Mouse (Mus musculus) stomach, embryonic 16.5 days (tissue): ENCODE results near the gene Lmnb2. TPM values are rescaled to one million over a fixed set of nuclear protein-coding genes. Genes with fewer than 3 reads are reported as not detected.
A peak's percentile ranks its signal among the peaks of the same experiment; 100 is the strongest.

Source experiments
- ATAC-seq: fragments of 200-750 bp; cut with Nextera tagmentation; 2 replicates; pipeline ENCODE4 v1.8.0; 2017; ENCODE audit warnings: moderate number of reproducible peaks, moderate TSS enrichment; ENCODE audit not compliant: insufficient read depth, low FRiP score
- H3K27ac ChIP-seq: fragments of 300-500 bp; sonication (generic); 2 replicates; pipeline ENCODE4 v1.5.1; 2014; ENCODE audit warnings: low read length
- H3K27me3 ChIP-seq: fragments of 300-500 bp; sonication (generic); 2 replicates; pipeline ENCODE4 v1.6.1; 2014; ENCODE audit warnings: low read length, control low read depth, mixed read lengths; ENCODE audit not compliant: control insufficient read depth, insufficient read depth
- H3K36me3 ChIP-seq: fragments of 300-500 bp; sonication (generic); 2 replicates; pipeline ENCODE4 v1.6.1; 2014; ENCODE audit warnings: low read length; ENCODE audit not compliant: control insufficient read depth, insufficient read depth
- H3K4me1 ChIP-seq: fragments of 300-500 bp; sonication (generic); 2 replicates; pipeline ENCODE4 v1.6.1; 2014; ENCODE audit warnings: low read length, control low read depth, mixed read lengths; ENCODE audit not compliant: control insufficient read depth, insufficient read depth
- H3K4me2 ChIP-seq: fragments of 300-500 bp; sonication (generic); 2 replicates; pipeline ENCODE4 v1.6.1; 2014; ENCODE audit warnings: low read depth, low read length, mixed read lengths
- H3K4me3 ChIP-seq: fragments of 300-500 bp; sonication (generic); replicated peaks from 2 replicates; pipeline ENCODE4 v1.5.1; 2014; ENCODE audit warnings: mild to moderate bottlenecking, low read length
- H3K9ac ChIP-seq: fragments of 300-500 bp; sonication (generic); 2 replicates; pipeline ENCODE4 v1.6.1; 2014; ENCODE audit warnings: low read length
- H3K9me3 ChIP-seq: fragments of 300-500 bp; sonication (generic); replicated peaks from 2 replicates; pipeline ENCODE4 v1.6.1; 2016; ENCODE audit warnings: low read length, control low read depth; ENCODE audit not compliant: control insufficient read depth
- WGBS: fragments of 180-500 bp; shearing (Covaris S2); extraction: QIAGEN DNeasy Blood & Tissue Kit; methylation state at CpG from one replicate; pipeline ENCODE4 v1.1.7; 2014; 5-methylcytosine and 5-hydroxymethylcytosine counted together
- polyA plus RNA-seq: library from polyadenylated mRNA; unstranded; fragments of >200 nt; fragmentation: Nextera tagmentation; extraction: Ambion mirVana; gene quantifications from 2 replicates; pipeline ENCODE4 v1.2.1, GENCODE M21; 2015

Lmnb2 gene
- polyA plus RNA-seq, 1 experiment from 2014 or later = 43.9 TPM

DNA sequence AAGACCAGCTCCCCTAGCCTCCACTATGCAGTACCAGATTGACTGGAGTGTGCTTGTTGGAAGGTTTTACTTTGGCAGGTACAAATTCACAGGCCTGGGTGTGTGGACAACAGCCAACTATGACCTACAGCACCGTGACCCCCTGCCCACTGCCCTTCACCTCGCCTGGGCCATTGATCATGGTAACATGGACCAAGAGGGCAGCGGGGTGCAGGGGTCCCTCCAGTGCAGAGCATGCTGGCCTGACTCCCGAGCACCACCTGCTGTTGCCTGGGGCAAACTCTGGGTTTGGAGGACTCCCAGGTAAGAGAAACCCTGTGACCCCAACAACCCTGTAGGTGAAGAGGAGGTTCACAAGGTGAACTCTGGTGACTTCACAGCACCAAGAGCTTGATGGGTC is 39.7 kb upstream of the Lmnb2 start:
- Histone ChIP-seq H3K9me3 (no peaks in the 10 kb centered on the region), H3K27me3 (no peaks in the 10 kb centered on the region), H3K4me3 (no peak overlapping the region), H3K27ac (no peak overlapping the region), H3K9ac (no peak overlapping the region), H3K4me1 (peaks cover 35% of the 10 kb centered on the region), H3K36me3 (no peaks in the 10 kb centered on the region), H3K4me2 (no peak overlapping the region)
- ATAC-seq = no peak
- 69% methylated on average over 4 of the region's 4 CpGs for WGBS

DNA sequence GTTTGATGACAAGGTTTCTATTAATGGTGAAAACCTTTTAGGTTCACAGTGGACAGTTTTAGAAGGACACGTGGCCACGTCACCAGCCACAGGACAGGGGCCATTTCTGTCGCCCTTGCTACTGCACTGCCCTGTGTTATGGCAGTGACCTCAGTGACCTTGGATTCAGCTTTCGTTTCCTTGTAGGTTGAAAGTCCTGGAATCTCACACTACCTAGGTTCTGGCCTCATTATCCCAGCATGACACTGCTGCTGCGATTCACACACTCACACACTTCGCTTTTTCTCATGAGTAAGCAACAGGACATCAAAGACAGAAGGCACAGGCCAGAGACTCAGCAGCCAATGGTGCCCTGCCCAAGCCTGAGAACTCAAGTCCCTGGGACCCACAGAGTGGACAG is 38.9 kb upstream of the Lmnb2 start:
- Histone ChIP-seq H3K36me3 (no peaks in the 10 kb centered on the region), H3K4me1 (peaks cover 26% of the 10 kb centered on the region), H3K27me3 (no peaks in the 10 kb centered on the region), H3K27ac (no peak overlapping the region), H3K4me2 (no peak overlapping the region), H3K4me3 (no peak overlapping the region), H3K9me3 (no peaks in the 10 kb centered on the region), H3K9ac (no peak overlapping the region)
- 86% methylated on average over 6 of the region's 6 CpGs for WGBS
- ATAC-seq = no peak

DNA sequence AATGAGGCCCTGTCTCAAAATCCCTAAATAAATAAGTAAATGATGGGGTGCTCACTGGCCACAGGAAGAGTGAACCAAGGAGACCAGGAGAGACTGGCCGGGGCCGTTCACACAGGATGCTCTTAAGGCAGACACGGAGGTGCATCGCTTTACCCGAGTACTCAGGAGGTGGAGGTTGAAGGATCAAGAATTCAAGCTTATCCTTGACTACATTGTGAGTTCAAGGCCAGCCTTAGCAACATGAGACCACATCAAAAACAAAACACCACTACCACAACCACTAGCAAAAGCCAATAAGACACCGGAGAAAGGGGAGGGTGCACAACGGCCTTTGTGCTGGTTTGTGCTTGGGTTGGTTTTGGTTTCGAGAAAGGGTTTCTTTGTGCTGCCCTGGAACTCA is 38.3 kb upstream of the Lmnb2 start:
- peaks cover 21% of the 10 kb centered on the region for H3K4me1 ChIP-seq
- H3K9me3 ChIP-seq = no peaks in the 10 kb centered on the region
- no peak overlapping the region for H3K4me2 ChIP-seq
- WGBS = 92% methylated on average over 8 of the region's 8 CpGs
- no peak overlapping the region for H3K4me3 ChIP-seq
- H3K27ac ChIP-seq = no peak overlapping the region
- no peak overlapping the region for H3K9ac ChIP-seq
- H3K27me3 ChIP-seq = no peaks in the 10 kb centered on the region
- no peak for ATAC-seq
- H3K36me3 ChIP-seq = no peaks in the 10 kb centered on the region

DNA sequence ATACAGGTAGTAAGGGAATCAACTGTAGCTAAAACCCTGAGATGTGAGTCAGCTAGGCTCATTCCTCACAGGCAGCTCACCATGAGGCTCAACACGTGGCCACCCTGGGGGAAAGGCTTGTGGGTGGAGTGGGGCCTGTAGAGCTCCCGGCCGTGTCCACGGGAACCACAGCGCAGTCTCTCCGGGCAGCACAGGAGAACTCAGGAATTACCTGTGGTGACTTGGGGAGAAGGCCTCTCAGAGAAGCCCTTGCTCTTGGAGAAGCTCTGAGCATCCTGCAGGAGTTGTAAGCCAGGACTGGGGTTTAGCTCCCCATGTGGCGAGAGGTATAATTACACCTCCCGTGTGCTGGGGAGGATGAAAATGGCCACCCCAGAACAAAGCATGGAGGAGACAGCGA is 37.5 kb upstream of the Lmnb2 start:
- Histone ChIP-seq H3K9me3 (no peaks in the 10 kb centered on the region), H3K9ac (no peak overlapping the region), H3K27me3 (no peaks in the 10 kb centered on the region), H3K36me3 (no peaks in the 10 kb centered on the region), H3K4me2 (no peak overlapping the region), H3K4me3 (no peak overlapping the region), H3K4me1 (peaks cover 18% of the 10 kb centered on the region), H3K27ac (peak overlapping the region; percentile 55)
- peak; percentile 65; the same call in 1 of the 2 replicates for ATAC-seq
- WGBS = 23% methylated on average over 9 of the region's 9 CpGs

DNA sequence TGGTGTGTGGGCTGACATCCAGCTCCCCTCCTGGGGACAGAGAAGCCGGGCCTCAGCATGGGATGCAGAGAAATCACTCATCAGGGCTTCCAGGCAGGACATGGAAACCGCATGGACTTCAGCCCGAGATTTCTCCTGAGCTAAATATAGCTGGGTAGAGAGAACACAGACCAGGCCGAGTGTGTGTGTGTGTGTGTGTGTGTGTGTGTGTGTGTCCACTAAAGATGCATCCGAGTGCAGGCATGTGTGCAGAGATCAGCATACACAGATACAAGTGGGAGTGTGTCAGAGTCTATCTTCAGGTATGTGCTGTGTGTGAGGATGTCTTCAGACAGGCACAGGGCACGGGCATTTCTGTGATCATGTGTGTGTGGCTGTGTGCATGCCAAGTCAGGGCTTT is 36.8 kb upstream of the Lmnb2 start:
- WGBS = 44% methylated on average over 6 of the region's 6 CpGs
- Histone ChIP-seq H3K9me3 (no peaks in the 10 kb centered on the region), H3K4me3 (no peak overlapping the region), H3K27me3 (no peaks in the 10 kb centered on the region), H3K27ac (peak overlapping the region; percentile 55), H3K4me2 (no peak overlapping the region), H3K9ac (no peak overlapping the region), H3K36me3 (no peaks in the 10 kb centered on the region), H3K4me1 (peaks cover 15% of the 10 kb centered on the region)
- peak; percentile 48; the same call in 1 of the 2 replicates for ATAC-seq

DNA sequence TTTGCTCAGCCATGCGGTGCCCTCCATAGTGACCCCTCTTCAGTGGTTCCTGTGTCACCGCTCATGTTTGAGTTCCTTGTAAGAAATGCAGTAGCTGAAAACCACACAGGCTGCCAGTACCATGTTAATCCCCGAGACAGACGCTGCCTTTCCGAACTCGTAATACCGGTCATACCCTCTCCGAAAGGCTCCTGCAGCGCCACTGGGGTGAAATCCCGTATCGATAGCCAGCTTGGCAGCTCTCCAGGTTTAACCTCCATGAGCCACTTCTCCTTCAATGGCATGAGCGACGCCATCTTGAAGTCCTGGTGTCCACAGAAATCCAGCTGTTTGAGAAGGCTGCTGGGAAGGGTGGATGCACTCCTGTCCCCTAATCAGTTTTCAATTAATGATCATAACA is 36.4 kb upstream of the Lmnb2 start:
- no peaks in the 10 kb centered on the region for H3K36me3 ChIP-seq
- no peaks in the 10 kb centered on the region for H3K9me3 ChIP-seq
- no peak overlapping the region for H3K4me3 ChIP-seq
- WGBS = 49% methylated on average over 13 of the region's 13 CpGs
- H3K4me2 ChIP-seq = no peak overlapping the region
- no peak for ATAC-seq
- H3K27ac ChIP-seq = peak overlapping the region; percentile 55
- no peaks in the 10 kb centered on the region for H3K27me3 ChIP-seq
- peaks cover 15% of the 10 kb centered on the region for H3K4me1 ChIP-seq
- H3K9ac ChIP-seq = no peak overlapping the region

DNA sequence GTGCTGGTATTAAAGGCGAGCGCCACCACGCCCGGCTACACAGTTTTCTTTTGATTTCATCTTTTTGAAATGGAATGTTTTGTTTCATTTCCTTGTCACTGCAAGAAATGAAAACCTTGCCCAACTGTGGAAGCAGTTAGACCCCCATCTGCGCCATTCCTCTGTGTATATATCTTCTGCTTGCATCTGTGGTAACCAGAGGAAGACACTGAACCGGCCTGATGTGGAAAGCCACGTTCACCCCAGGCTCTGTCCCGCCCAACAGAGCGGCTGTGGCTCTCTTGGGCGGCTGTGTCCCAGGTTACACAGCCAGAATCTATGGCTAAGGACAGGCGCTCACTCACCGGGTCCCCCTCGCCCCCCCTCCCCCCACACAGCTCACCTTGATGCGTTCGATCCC is 34.4 kb upstream of the Lmnb2 start:
- Histone ChIP-seq H3K4me3 (no peak overlapping the region), H3K9ac (no peak overlapping the region), H3K27me3 (no peaks in the 10 kb centered on the region), H3K36me3 (no peaks in the 10 kb centered on the region), H3K9me3 (no peaks in the 10 kb centered on the region), H3K27ac (no peak overlapping the region), H3K4me1 (peaks cover 29% of the 10 kb centered on the region), H3K4me2 (no peak overlapping the region)
- no peak for ATAC-seq
- 68% methylated on average over 15 of the region's 15 CpGs for WGBS

DNA sequence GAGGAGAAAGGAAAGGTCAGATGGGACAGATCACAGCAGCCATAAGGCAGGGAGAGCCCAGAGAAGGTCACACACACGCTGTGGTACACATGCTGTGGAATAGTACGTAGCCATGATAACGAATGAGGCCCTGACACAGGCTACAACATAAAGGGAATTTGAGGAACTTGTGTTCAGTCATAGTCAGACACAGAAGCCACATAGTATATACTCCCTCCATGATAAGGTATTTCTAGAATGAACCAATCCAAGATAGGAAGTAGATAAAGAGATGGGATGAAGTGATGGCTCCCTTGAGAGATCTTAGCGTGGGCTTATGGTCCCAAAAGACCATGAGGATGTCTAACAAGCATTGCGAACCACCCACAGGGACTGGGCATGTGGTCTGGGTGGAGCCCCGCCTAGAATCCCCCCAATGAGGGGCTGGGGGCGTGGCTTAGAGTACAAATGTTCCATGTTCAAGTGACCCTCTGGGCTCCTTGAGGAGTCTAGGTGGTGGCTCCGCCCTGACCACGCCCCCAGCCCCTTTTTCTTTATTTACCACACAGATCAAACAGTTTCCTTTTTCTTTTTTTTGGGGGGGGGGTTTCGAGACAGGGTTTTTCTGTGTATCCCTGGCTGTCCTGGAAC is 33.8 kb upstream of the Lmnb2 start:
- Histone ChIP-seq H3K9me3 (no peaks in the 10 kb centered on the region), H3K9ac (no peak overlapping the region), H3K4me2 (no peak overlapping the region), H3K4me1 (peaks cover 35% of the 10 kb centered on the region), H3K36me3 (no peaks in the 10 kb centered on the region), H3K27me3 (no peaks in the 10 kb centered on the region), H3K4me3 (no peak overlapping the region), H3K27ac (no peak overlapping the region)
- 76% methylated on average over 10 of the region's 10 CpGs for WGBS
- ATAC-seq = no peak

DNA sequence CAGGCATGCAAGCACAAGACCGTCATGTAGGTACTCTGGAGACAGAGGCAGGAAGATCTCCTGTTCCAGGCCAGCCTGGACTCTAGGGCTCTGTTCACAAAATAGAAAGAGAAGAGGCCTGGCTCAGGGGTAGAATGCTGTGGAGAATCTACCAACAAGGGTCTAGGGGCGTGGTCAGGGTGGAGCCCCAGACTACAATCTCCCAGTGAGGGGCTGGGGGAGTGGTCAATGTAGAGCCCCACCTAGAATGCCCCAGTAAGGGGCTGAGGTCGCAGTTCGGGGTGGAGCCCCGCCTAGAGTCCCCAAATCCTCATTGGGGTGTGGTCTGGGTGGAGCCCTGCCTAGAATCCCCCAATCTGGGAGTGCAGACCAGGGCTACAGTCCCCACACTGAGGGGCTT is 32.3 kb upstream of the Lmnb2 start:
- Histone ChIP-seq H3K9ac (no peak overlapping the region), H3K4me2 (no peak overlapping the region), H3K36me3 (no peaks in the 10 kb centered on the region), H3K9me3 (no peaks in the 10 kb centered on the region), H3K27ac (no peak overlapping the region), H3K27me3 (no peaks in the 10 kb centered on the region), H3K4me1 (peaks cover 35% of the 10 kb centered on the region), H3K4me3 (no peak overlapping the region)
- 32% methylated on average over 5 of the region's 5 CpGs for WGBS
- ATAC-seq = no peak
